Mouse (Mus musculus) MEL (cell line): ENCODE measurements around the gene Wnt7b. TPM values are rescaled to one million over a fixed set of nuclear protein-coding genes. Genes with fewer than 3 reads are reported as not detected.

ENCODE experiments used
- DNase-seq: peaks from one replicate; pipeline ENCODE4 v3.0.0; 2011; ENCODE audit warnings: low read depth, low spot score
- H3K27ac ChIP-seq: 2 replicates; pipeline ENCODE4 v1.5.1; 2012; ENCODE audit warnings: low read depth, mild to moderate bottlenecking, control low read depth, low read length, moderate library complexity; ENCODE audit not compliant: control insufficient read depth
- H3K27me3 ChIP-seq, 2 experiments: fragments of 150-350 bp in 1 of 2; sonication (generic) in 1 of 2; 2 replicates each; pipeline ENCODE4 v1.6.1; 2012; ENCODE audit warnings: low read length in 2 of 2, mild to moderate bottlenecking in 2 of 2, improper control_type of control experiment in 1 of 2, moderate library complexity in 1 of 2; ENCODE audit not compliant: insufficient read depth in 2 of 2, control insufficient read depth in 1 of 2
- H3K36me3 ChIP-seq, 2 experiments: 2 replicates each; pipeline ENCODE4 v1.6.1; 2012 to 2014; ENCODE audit warnings: low read length in 2 of 2, improper control_type of control experiment in 1 of 2, inconsistent platforms in 1 of 2, mild to moderate bottlenecking in 1 of 2; ENCODE audit not compliant: insufficient read depth in 2 of 2, control insufficient read depth in 1 of 2
- H3K4me1 ChIP-seq, 2 experiments: fragments of 150-350 bp in 1 of 2; sonication (generic) in 1 of 2; 2 replicates each; pipeline ENCODE4 v1.6.1; 2012; ENCODE audit warnings: low read length in 2 of 2, improper control_type of control experiment in 1 of 2, mild to moderate bottlenecking in 1 of 2; ENCODE audit not compliant: insufficient read depth in 2 of 2, control insufficient read depth in 1 of 2
- H3K4me3 ChIP-seq, 2 experiments: fragments of 150-350 bp in 1 of 2; sonication (generic) in 1 of 2; 2 replicates each; pipeline ENCODE4 v1.5.1; 2012; ENCODE audit warnings: low read depth in 2 of 2, low read length in 2 of 2, mild to moderate bottlenecking in 2 of 2, moderate library complexity in 2 of 2, control low read depth in 1 of 2, improper control_type of control experiment in 1 of 2; ENCODE audit not compliant: control insufficient read depth in 1 of 2, insufficient read depth in 1 of 2
- H3K79me2 ChIP-seq: 2 replicates; pipeline ENCODE4 v1.6.1; 2012; ENCODE audit warnings: mild to moderate bottlenecking, low read length, moderate library complexity; ENCODE audit not compliant: control insufficient read depth, poor library complexity, insufficient read depth
- H3K9ac ChIP-seq: 2 replicates; pipeline ENCODE4 v1.6.1; 2012; ENCODE audit warnings: low read depth, mild to moderate bottlenecking, control low read depth, low read length, moderate library complexity; ENCODE audit not compliant: control insufficient read depth, poor library complexity, severe bottlenecking
- H3K9me3 ChIP-seq: fragments of 150-350 bp; sonication (generic); replicated peaks from 2 replicates; pipeline ENCODE4 v1.6.1; 2012; ENCODE audit warnings: mild to moderate bottlenecking, low read length, improper control_type of control experiment, moderate library complexity; ENCODE audit not compliant: insufficient read depth
- BHLHE40 ChIP-seq: IDR thresholded peaks from 2 replicates; pipeline ENCODE4 v1.6.1; 2012; ENCODE audit warnings: low read depth, mild to moderate bottlenecking, inconsistent platforms, low read length, improper control_type of control experiment, borderline replicate concordance
- CHD1 ChIP-seq: IDR thresholded peaks from 2 replicates; pipeline ENCODE4 v1.6.1; 2012; ENCODE audit warnings: low read depth, mild to moderate bottlenecking, inconsistent platforms, low read length, improper control_type of control experiment
- E2F4 ChIP-seq: IDR thresholded peaks from 2 replicates; pipeline ENCODE4 v1.6.1; 2011; ENCODE audit warnings: low read depth, low read length, improper control_type of control experiment, borderline replicate concordance
- ELF1 ChIP-seq: IDR thresholded peaks from 2 replicates; pipeline ENCODE4 v1.6.1; 2014; ENCODE audit warnings: low read depth, mild to moderate bottlenecking, inconsistent platforms, low read length, improper control_type of control experiment, moderate library complexity
- EP300 ChIP-seq, 2 experiments: IDR thresholded peaks; 2 replicates each; pipeline ENCODE4 v1.6.1; 2011; ENCODE audit warnings: improper control_type of control experiment in 2 of 2, low read length in 2 of 2, low read depth in 1 of 2, mild to moderate bottlenecking in 1 of 2
- ETS1 ChIP-seq: IDR thresholded peaks from 2 replicates; pipeline ENCODE4 v1.6.1; 2012; ENCODE audit warnings: low read depth, mild to moderate bottlenecking, inconsistent platforms, low read length, improper control_type of control experiment, moderate library complexity
- GABPA ChIP-seq: IDR thresholded peaks from 2 replicates; pipeline ENCODE4 v1.6.1; 2012; ENCODE audit warnings: low read depth, mild to moderate bottlenecking, inconsistent platforms, low read length, improper control_type of control experiment, moderate library complexity
- GATA1 ChIP-seq: IDR thresholded peaks from 2 replicates; pipeline ENCODE4 v1.6.1; 2011; ENCODE audit warnings: low read depth, low read length, improper control_type of control experiment
- HCFC1 ChIP-seq: IDR thresholded peaks from 2 replicates; pipeline ENCODE4 v1.6.1; 2012; ENCODE audit warnings: low read depth, mild to moderate bottlenecking, inconsistent platforms, low read length, improper control_type of control experiment, moderate library complexity
- MYB ChIP-seq: IDR thresholded peaks from 2 replicates; pipeline ENCODE4 v1.6.1; 2011; ENCODE audit warnings: mild to moderate bottlenecking, low read depth, low read length, improper control_type of control experiment
- NELFE ChIP-seq: IDR thresholded peaks from 2 replicates; pipeline ENCODE4 v1.6.1; 2011; ENCODE audit warnings: low read depth, low read length, improper control_type of control experiment
- RAD21 ChIP-seq: IDR thresholded peaks from 2 replicates; pipeline ENCODE4 v1.6.1; 2011; ENCODE audit warnings: mild to moderate bottlenecking, low read depth, low read length, improper control_type of control experiment
- SIN3A ChIP-seq: IDR thresholded peaks from 2 replicates; pipeline ENCODE4 v1.6.1; 2012; ENCODE audit warnings: low read length, improper control_type of control experiment, inconsistent platforms
- TAL1 ChIP-seq: IDR thresholded peaks from 2 replicates; pipeline ENCODE4 v1.6.1; 2012; ENCODE audit warnings: mild to moderate bottlenecking, inconsistent platforms, low read length, moderate library complexity, mixed read lengths
- TBP ChIP-seq: IDR thresholded peaks from 2 replicates; pipeline ENCODE4 v1.8.0; 2011; ENCODE audit warnings: low read depth, low read length, improper control_type of control experiment
- ZKSCAN1 ChIP-seq: IDR thresholded peaks from 2 replicates; pipeline ENCODE4 v1.6.1; 2012; ENCODE audit warnings: low read depth, mild to moderate bottlenecking, inconsistent platforms, low read length, improper control_type of control experiment, moderate library complexity
- ZMIZ1 ChIP-seq: IDR thresholded peaks from 2 replicates; pipeline ENCODE4 v1.6.1; 2012; ENCODE audit warnings: low read depth, mild to moderate bottlenecking, inconsistent platforms, low read length, improper control_type of control experiment, moderate library complexity
- polyA plus RNA-seq, 2 experiments: library from polyadenylated mRNA; stranded (reverse) in 1 of 2; unstranded in 1 of 2; fragments of >175 nt in 1 of 2; fragments of >200 nt in 1 of 2; gene quantifications; 2 replicates each; pipeline versions ENCODE4 v1.2.1 to v1.2.4; 2012; ENCODE audit warnings: low replicate concordance in 2 of 2, low read depth in 1 of 2; ENCODE audit not compliant: insufficient read length in 2 of 2, insufficient read depth in 1 of 2, missing spikeins in 1 of 2
- total RNA-seq: library from RNA; depleted of rRNA; stranded (reverse); fragments of 300-350 nt; gene quantifications from 2 replicates; pipeline ENCODE4 v1.2.3, GENCODE M21; 2012

Wnt7b gene
- total and polyA plus RNA-seq, 3 experiments, result not detected

DNA sequence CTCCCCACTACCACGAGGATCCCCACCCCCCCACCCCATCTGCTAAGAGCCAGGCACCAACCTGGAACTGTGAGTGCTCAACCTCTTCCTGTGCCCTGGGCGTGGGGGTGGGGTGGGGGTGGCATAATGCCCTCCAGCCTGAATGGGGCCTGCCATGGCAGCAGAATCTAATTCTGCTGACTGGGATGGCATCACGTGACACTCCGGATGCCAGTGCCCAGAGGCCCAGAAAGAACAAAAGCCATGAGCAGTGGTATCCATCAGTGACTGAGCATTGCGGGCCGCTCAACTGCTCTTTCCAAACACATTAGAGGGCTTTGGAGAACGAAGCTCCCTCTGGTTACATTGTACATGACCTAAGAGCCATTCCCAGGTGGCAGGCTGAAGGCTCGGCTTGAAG is 79.1 kb downstream of the Wnt7b start, which contains the start of gene 7530416G11Rik:
7530416G11Rik (minus strand) TSS at position 101 of the 400 bp plus-strand sequence.
- no peak within 1 kb of the TSS for H3K4me3 ChIP-seq
- no peak for TF ChIP-seq BHLHE40
- no peak for TF ChIP-seq E2F4
- TF ChIP-seq GABPA, result no peak
- no peak for TF ChIP-seq EP300 (IDR thresholded peaks at IDR 0.05; ENCODE audit: low read depth in 1 of 2, low read length in 2 of 2)
- no peak for TF ChIP-seq TAL1
- no peak for TF ChIP-seq SIN3A
- TF ChIP-seq CHD1, result no peak
- no peak for TF ChIP-seq NELFE
- no peak for TF ChIP-seq ZMIZ1
- no peak for TF ChIP-seq MYB
- no peak for TF ChIP-seq TBP
- TF ChIP-seq GATA1, result no peak
- TF ChIP-seq, all 39 proteins: peak for 0
- Histone ChIP-seq H3K36me3 (no peaks in the 10 kb centered on the region), H3K79me2 (no peaks in the 10 kb centered on the region), H3K4me1 (no peaks in the 10 kb centered on the region), H3K9ac (no peak within 1 kb of the TSS), H3K27ac (no peak within 1 kb of the TSS), H3K27me3 (no peaks in the 10 kb centered on the region), H3K9me3 (no peaks in the 10 kb centered on the region)
- no peak for DNase-seq

DNA sequence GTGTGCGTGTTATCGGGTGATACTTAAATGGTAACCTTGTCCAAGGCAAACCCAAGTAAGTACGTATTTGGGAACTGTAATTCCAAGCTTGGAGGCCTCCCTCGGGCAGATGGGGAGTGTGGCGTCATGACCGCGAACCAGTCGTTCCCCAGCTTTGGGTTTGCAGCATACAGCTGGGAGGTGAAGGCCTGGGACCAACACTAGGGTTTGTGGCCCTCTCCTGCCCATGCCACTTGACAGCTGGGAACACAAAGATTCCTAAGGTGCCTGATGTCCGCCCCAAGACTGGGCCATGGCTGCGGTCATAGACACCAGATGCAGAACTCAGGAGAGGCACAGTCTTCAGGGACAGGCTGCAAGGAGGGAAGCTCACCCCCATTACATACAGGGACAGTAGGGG is 82.0 kb downstream of the Wnt7b start:
- Histone ChIP-seq H3K79me2 (no peaks in the 10 kb centered on the region), H3K4me1 (no peaks in the 10 kb centered on the region), H3K27me3 (no peaks in the 10 kb centered on the region), H3K9me3 (no peaks in the 10 kb centered on the region), H3K36me3 (no peaks in the 10 kb centered on the region), H3K27ac (no peak overlapping the region), H3K9ac (no peak overlapping the region), H3K4me3 (no peak overlapping the region)
- DNase-seq, result no peak
- TF ChIP-seq HCFC1, result no peak
- TF ChIP-seq GATA1, result no peak
- no peak for TF ChIP-seq RAD21
- TF ChIP-seq ELF1, result no peak
- TF ChIP-seq ZKSCAN1, result no peak
- no peak for TF ChIP-seq ETS1
- no peak for TF ChIP-seq TBP
- no peak for TF ChIP-seq NELFE
- TF ChIP-seq E2F4, result no peak
